Mouse (Mus musculus) T-helper 17 cell (primary cell): ENCODE measurements around the gene Trpc2.

Experiments used
- in situ Hi-C, 2 experiments: fragments of 300-600 bp; cut with MboI, MseI; formaldehyde crosslinking; loops; 1 replicate in 1 of 2; 2 replicates in 1 of 2; pipeline ENCODE4 v1.15.1; 2025; ENCODE audit warnings: high pct_unique_total_duplicates in 2 of 2

Gene Trpc2

DNA sequence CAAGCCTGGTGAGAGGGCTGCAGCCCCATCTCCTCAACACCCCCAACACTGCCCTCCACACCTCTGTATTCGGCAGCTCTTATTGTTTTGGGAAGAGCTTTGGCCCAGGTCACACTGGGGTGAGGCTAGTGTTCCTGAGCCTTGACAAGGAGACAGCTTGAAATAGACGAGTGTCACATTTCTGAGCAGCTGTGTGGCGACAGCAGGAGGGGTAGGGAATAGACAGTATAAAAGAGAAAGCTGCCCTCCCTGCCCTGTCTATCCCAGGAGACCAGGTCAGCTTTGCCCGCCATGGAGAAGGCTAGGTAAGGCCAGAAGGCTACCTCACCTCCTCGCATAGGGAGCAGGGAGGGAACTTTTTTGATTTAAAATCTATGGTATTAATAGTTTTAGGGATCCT, 18.6 kb downstream of the Trpc2 start, which contains the start of gene Art1:
TSS of gene Art1 (plus strand) at position 257 of the 400 bp plus-strand sequence.
- in situ Hi-C loops = no loop called here

DNA sequence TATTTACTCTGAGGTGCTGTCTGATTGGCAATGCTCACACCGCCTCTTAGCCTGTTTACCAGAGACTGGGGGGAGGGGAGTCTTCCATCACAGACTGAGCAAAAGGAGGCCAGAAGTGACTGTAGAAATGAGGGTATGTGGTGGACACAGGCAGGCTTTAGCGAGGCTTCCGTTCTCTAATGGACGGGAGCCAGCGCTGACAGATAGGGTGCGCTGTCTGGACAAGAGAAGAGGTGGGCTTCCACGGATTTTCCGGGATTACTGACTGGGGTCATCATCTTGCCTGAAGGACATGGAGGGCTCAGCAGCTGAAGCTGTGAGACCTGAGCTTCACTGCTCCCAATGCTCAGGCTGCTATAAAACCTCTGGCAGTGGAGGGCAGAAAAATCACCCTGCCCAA, 19.3 kb downstream of the Trpc2 start:
- in situ Hi-C loops = no loop called here

DNA sequence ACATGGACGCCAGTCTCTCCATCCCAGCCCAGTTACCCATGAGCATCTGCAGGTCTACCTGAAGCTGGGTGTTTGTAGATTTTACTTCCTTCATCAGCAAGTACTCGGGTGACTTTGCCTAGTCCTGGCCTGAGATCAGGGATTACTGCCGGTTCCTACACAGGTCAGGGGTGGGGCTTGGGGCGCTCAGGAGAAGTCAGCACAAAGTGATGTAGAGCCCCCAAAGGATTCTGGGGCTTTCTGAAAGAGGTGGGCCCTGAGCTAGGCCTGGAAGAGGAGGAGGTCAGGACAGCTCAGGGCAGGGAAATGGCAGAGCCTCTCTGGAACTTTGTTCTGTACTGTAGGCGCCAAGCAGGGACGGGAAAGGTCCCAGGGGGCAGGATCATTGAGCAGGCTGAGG, 19.8 kb downstream of the Trpc2 start:
- in situ Hi-C loops = no loop called here

DNA sequence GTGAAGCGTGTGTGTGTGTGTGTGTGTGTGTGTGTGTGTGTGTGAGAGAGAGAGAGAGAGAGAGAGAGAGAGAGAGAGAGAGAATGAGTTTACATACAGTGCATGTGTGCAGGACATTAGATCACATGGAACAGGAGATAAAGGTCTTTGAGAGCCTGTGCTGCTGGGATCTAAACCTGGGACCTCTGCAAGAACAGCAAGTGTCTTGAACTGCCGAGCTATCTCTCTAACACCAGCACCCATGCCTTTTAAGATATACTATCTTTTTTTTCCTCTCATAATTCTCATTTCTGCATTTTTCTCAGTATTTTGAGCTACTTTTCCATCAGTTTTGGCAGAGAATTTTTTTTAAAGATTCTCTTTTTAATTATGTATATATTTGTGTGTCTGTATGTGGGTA, 20.6 kb downstream of the Trpc2 start:
- in situ Hi-C loops = no loop called here

DNA sequence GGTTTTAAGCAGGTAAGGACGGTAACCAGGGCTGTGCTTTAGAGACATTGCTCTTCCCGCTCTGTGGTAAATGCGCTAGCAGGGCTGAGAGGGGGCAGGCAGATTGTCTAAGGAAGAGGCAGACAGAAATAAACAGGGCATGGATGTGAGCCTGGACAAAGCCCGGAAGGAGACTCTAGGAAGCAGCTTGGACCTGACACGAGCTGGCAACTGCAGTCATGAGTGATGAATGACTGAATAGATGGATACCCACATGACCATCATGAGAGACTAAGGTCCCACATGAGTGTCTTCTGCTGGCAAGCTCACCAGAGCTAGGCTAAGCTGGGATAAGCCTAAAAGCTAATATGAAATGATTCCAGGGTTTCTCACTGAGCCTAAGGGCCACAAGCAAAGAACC, 21.2 kb downstream of the Trpc2 start:
- in situ Hi-C loops = no loop called here

DNA sequence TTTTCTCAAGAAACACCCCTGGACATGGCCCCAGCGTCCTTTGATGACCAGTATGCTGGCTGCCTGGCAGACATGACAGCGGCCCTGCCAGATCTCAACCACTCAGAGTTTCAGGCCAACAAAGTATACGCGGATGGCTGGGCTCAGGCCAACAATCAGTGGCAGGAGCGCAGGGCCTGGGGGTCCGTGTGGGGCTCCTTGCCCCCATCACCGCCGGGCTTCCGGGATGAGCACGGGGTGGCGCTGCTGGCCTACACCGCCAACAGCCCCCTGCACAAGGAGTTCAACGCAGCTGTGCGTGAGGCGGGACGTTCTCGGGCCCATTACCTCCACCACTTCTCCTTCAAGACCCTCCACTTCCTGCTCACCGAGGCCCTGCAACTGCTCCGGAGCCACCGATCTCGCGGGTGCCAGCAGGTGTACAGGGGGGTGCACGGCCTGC, 23.8 kb downstream of the Trpc2 start:
- in situ Hi-C loops = no loop called here

DNA sequence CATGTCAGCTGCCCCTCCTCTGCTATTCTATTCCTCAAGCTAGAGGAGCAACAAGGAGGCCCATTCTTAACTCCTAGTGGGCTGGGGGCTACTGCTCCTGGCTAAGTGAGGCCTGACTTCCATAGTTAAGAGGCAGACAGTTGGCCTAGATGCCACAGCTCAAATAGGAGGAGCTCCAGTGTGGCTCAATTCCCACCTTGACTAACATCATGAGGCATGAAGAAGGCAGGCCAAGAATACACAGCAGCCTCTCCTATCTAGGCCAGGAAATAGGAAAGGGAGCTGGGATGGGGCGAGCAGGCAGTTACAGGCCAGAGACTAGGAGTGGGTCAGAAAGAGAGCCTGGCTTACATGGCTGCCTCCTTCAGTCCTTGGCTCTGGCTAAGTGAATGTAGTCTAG, 25.3 kb downstream of the Trpc2 start:
- in situ Hi-C loops = no loop called here

DNA sequence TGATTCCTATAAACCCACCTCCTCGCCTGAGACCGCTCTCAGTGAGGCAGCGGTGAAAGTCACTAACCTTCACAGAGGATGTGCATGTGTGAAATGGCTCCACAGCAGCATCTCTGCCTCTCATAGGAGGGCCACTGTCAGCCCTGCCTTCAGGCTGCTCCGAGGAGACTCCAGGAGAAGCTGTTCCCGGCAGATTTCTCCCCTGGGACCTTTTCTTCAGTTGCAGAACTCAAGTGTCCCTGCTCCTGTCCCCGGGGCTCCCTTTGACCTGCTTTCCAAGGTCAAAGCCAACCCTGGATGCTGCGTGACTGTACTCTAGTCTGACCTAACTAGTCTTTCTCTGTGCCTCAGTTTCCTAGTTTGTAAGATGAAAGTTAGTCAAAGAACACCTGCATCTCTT, 26.3 kb downstream of the Trpc2 start, which contains the start of gene Art5:
TSS of gene Art5 (minus strand) at position 319 of the 400 bp plus-strand sequence.
- in situ Hi-C loops = no loop called here

DNA sequence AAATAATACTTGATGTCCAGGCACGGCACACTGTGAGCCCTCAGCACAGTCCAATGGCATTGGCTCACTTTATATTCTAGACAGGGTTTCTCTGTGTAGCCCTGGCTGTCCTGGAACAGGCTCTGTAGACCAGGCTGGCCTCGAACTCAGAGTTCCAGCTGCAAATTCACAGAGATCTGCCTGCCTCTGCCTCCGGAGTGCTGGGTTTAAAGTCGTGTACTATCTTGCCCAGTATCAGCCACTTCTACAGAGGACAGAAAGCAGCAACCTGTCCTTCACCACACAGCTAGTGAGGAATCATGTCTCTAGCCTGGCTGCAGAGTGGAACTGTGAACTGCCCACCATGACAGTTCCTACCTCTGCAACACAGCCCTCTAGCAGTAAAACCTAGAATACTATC, 26.8 kb downstream of the Trpc2 start:
- in situ Hi-C loops = no loop called here

DNA sequence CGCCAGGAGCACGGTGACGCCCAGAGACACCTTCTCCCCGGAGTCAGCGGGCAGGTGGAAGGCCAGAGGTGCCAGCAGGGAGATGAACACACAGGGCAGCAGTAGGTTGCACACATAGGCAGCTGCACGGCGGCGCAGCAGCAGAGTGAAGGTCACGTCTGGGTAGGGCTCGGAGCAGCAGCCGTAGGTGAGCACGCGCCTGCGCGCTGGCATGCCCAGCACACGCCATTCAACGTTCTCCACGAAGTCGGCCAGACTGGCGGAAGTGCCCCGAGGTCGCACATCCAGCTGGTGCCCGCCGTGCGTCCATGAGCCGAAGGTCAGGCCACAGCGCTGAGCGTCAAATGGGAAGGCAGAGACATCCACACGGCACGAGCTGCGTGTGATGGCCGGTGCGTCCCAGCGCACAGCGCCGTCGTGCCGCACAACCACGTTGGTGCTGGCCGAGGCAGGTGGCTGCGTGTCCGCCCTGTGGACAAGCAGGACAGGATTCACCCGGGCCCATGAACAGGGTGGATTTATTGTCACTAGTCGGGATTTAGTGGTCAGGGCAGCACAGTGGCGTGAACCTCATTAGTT, 30.3 kb downstream of the Trpc2 start:
- in situ Hi-C loops = no loop called here

DNA sequence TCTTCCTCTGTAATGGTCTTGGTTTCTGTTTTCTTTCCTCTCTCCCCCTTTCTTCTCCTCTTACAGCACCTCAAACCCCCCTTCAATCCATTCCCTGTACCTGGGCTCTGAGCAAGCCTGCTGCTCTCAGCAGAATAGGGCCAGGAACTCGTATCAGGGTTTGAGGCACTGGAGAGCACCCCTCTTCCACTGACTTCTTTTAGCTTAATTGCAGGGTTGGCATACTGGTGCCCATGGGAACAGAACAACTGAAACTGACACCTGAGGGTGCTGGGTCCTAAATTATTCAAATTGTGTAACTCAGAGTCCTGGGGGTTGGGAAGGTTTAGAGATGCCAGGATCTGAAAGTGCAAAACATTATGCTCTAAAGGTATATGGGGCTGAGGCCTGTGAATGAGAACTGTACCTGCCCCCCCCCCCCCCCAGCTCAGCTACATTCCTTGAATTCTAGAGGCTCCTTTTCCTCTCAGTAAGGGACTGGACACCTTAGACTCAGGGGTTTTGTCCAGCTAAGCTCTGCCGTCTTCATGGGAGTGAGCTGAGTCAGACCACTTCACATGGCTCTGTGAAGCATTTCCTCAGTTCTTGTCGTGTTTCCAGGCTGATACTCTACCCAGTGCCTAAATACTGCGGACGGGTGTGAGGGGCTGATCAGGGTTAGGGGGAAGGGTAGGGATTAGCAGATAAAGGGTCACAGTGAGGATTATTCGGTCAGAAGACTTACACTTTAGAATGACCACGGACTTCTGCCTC, 33.8 kb downstream of the Trpc2 start, which contains the start of gene Chrna10:
TSS of gene Chrna10 (minus strand) at position 250 of the 753 bp plus-strand sequence.
- in situ Hi-C loops = no loop called here

DNA sequence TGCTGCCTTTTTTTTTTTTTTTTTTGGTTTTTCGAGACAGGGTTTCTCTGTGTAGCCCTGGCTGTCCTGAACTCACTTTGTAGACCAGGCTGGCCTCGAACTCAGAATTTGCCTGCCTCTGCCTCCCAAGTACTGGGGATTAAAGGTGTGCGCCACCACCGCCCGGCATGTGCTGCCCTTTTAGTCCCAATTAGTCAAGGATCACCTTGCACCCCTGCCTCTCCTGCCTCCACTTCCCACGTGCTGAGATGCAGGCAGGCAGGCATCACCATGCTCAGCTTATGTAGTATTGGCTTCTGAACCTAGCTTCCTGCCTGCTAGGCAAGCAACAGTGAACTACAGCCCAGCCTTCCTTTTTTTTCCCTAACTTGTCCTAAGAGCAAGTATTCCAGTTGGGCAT, 34.5 kb downstream of the Trpc2 start:
- in situ Hi-C loops = no loop called here

DNA sequence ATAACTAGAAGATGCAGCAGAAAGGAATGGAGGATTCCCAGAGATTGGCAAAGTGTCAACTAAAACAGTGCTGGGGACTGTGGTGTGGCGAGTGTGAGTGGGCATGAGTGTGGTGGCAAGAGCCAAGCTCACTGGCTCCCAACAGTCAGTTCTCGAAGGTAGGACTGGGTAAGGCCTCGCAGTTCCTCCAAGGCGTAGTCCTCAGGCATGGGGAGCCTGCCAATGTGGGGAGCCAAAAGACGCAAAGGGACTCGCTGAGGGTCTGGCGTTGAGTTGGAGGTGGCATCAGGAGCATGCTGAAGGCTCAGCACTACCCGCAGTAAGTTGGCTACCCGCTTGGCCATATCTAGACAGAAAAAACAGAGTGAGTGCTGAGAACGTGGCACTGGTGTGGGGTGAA, 37.4 kb downstream of the Trpc2 start:
- in situ Hi-C loops = loop anchor here in 1 of 2 experiments (5.0 kb wide), 1 partner anchor 337 kb away; no protein-coding TSS in a partner anchor

DNA sequence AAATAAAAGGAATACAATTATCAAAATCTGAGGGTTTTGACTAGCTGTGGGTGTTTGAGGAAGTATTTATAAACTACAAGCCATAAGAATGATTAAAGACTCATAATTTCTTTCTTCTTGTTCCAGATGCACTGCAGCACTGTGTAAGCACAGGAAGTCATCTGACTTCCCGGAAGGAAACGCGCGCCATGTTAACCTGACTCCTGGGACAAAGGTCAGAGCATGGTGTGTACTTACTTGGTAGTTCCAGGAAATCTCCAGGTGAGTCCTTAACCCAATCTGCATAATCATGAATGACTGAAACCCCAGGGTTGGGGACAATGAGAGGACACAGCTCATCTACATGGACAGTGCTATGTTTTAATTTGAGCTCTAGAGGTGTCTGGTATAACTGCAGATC, 49.5 kb downstream of the Trpc2 start:
- in situ Hi-C loops = no loop called here

DNA sequence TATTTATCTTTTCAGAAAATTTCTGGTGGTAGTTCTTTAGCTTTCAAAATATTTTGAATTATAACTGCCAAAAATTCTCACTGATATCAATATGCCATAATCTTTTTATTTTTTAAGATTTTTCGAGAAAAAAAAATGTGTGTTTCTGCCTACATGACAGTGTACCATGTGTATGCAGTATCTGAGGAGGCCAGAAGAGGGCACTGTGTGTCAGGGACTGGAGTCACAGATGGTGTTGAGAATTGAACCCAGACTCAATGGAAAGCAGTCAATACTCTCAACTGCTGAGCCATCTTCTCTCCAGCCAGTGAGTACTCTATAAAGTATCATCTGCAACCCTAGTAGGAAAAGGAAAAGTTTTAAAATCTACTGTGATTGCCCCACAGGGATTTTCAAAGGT, 54.5 kb downstream of the Trpc2 start:
- in situ Hi-C loops = loop anchor here in 1 of 2 experiments (5.0 kb wide), 1 partner anchor 325 kb away; no protein-coding TSS in a partner anchor

DNA sequence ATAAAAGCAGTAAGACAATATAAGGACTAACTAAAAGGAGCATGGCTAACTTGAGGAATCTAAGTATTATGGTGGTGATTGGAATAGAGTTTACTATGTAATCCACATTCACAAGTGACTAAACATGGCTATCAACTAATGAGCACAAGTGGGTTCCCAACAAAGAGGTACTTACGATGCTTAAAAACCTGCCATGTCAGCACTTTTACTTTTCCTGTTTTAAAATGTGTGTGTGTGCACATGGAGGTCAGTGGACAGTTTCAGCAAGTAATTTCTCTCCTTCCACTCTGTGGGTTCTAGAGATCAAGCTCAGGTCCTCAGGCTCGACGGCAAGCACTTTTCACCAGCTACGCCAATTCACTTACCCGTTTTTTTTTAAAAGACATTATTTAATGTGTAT, 55.0 kb downstream of the Trpc2 start:
- in situ Hi-C loops = loop anchor here in 1 of 2 experiments (5.0 kb wide), 1 partner anchor 324 kb away; no protein-coding TSS in a partner anchor
